Mouse (Mus musculus) Patski (cell line): ENCODE results near the gene Myo5a. TPM values are rescaled to one million over a fixed set of nuclear protein-coding genes. Genes with fewer than 3 reads are reported as not detected.

Source experiments
- ATAC-seq: fragments of 100-300 bp; one replicate; pipeline ENCODE4 v1.8.0; 2021
- CTCF ChIA-PET: fragments of 350-600 bp; sonication (Branson Sonifier 250); formaldehyde crosslinking; loops from one replicate; lab custom pipeline; 2022; ENCODE audit warnings: inconsistent platforms; lab: Charles Lee
- POLR2A ChIA-PET: fragments of 350-600 bp; sonication (Branson Sonifier 250); formaldehyde crosslinking; loops from one replicate; lab custom pipeline; 2022; ENCODE audit warnings: antibody characterized with exemption, inconsistent platforms; lab: Charles Lee
- DNase-seq: peaks from one replicate; pipeline ENCODE4 v3.0.0-alpha.2; 2011; ENCODE audit warnings: low read depth, low spot score
- H3K27me3 ChIP-seq: fragments of 371-371 bp; one replicate; pipeline ENCODE4 v1.5.1; 2021
- CTCF ChIP-seq: fragments of 100-300 bp; IDR thresholded peaks from one replicate; pipeline ENCODE4 v1.5.1; 2021
- in situ Hi-C: fragments of 300-500 bp; cut with MboI; formaldehyde crosslinking; loops from 3 replicates; pipeline ENCODE4 v1.11.1; 2018; ENCODE audit warnings: low pct_unique_long_range_greater_than_20kb, mixed read lengths
- polyA plus RNA-seq: library from polyadenylated mRNA; unstranded; gene quantifications from one replicate; pipeline ENCODE4 v1.2.3, GENCODE M21; 2021

The Myo5a gene
- polyA plus RNA-seq, 1 experiment from 2014 or later, result 48.3 TPM

DNA sequence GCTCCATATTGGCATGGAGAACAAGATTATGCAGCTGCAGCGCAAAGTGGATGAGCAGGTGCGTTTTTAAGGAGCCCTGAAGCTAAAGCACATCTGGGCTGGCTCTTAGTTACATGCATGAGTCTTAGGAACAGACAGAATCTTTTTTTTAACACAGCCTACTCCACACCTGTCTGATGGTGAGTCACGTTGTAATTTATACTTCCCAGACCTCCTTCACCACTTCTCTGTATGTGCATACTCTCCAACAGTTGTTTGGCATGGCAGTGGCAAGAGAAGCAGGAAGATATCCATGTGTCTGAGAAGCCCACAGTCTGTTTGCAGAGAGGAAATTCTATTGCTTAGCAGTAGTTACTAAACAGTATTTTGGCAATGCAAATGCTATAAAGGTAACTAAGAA, 100.9 kb downstream of the Myo5a start:
- ChIA-PET CTCF (no interaction called here), POLR2A (no interaction called here)
- DNase-seq, result no peak
- in situ Hi-C loops, result no loop called here
- H3K27me3 ChIP-seq, result no peaks in the 10 kb centered on the region
- ATAC-seq, result no peak
- TF ChIP-seq CTCF, result no peak

- ChIA-PET POLR2A (no interaction called here), CTCF (no interaction called here)
- in situ Hi-C loops, result no loop called here
- no peak for TF ChIP-seq CTCF
- no peaks in the 10 kb centered on the region for H3K27me3 ChIP-seq
- ATAC-seq (no peak), DNase-seq (no peak)
These were observed 116.9 kb downstream of the Myo5a start for GRCm38 (mm10) chr9:75187646-75188260.

GRCm38 (mm10) chr9:75193858-75194257, 123.0 kb downstream of the Myo5a start:
- DNase-seq (no peak), ATAC-seq (no peak)
- TF ChIP-seq CTCF, result no peak
- POLR2A ChIA-PET, result no interaction called here
- in situ Hi-C loops, result no loop called here
- CTCF ChIA-PET, result interaction anchor here (1.0 kb wide), 1 partner anchor 168 kb away, joined by 3 read pairs; no protein-coding TSS in a partner anchor
- no peaks in the 10 kb centered on the region for H3K27me3 ChIP-seq

DNA sequence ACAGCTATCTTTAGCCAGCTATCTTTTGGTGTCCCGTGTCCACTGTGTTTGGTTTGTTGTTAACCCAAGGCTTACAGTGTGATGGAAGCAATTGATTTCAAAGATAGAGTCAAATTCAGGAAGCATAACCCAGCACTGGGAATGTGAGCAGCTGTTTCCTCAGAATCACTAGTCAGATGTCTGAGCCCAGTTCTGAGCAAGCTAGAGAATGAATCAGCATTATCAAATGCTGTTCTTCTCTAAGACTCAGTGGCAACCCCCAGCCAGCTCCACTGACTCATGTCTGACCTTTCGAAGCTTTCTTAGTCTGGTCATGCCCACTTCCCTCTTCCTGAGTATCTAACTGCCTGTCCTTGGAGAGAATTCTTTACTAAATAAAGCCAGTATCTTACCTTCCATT, 125.5 kb downstream of the Myo5a start:
- no peak for TF ChIP-seq CTCF
- ChIA-PET POLR2A (interaction anchor here (0.6 kb wide), 1 partner anchor 1650 kb away, joined by 3 read pairs; no protein-coding TSS in a partner anchor), CTCF (interaction anchor here (1.0 to 1.4 kb wide), 5 partner anchors 10 to 158 kb away, joined by 3 to 4 read pairs (median 3); no protein-coding TSS in a partner anchor)
- DNase-seq (peak; percentile 67), ATAC-seq (peak; percentile 93)
- in situ Hi-C loops, result no loop called here
- H3K27me3 ChIP-seq, result no peaks in the 10 kb centered on the region

DNA sequence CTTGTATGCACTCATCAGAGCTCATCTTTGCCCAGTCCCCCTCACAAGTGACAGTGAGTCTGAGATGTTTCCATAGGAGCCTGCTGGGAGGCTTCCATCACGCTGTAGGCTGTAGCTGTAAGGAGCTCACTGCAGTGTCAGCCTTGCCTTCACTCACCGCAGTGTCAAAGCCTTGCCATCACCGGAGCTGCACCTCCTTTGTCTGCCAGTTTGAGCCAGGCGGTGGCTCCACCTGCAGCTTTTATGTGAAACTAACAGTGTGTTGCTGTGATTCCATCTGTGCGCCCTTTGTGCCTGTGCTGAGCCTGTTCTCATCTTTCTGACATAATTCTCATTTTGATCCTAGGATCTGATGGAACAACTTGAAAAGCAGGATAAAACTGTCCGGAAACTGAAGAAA, 126.5 kb downstream of the Myo5a start:
- ChIA-PET POLR2A (no interaction called here), CTCF (interaction anchor here (1.0 to 1.4 kb wide), 6 partner anchors 10 to 159 kb away, joined by 3 to 4 read pairs (median 3); no protein-coding TSS in a partner anchor)
- DNase-seq (no peak), ATAC-seq (no peak)
- in situ Hi-C loops, result no loop called here
- no peaks in the 10 kb centered on the region for H3K27me3 ChIP-seq
- TF ChIP-seq CTCF, result peak; percentile 34

- DNase-seq (no peak), ATAC-seq (no peak)
- in situ Hi-C loops, result loop anchor here (10.0 kb wide), 1 partner anchor 157 kb away; no protein-coding TSS in a partner anchor
- ChIA-PET CTCF (interaction anchor here (0.9 to 1.3 kb wide), 2 partner anchors 10 to 23 kb away, joined by 3 to 4 read pairs; no protein-coding TSS in a partner anchor), POLR2A (no interaction called here)
- H3K27me3 ChIP-seq, result no peaks in the 10 kb centered on the region
- no peak for TF ChIP-seq CTCF
These were observed 130.7 kb downstream of the Myo5a start for GRCm38 (mm10) chr9:75201506-75201905.

- POLR2A ChIA-PET, result no interaction called here
- no peak for ATAC-seq
- CTCF ChIA-PET, result interaction anchor here (0.6 to 1.3 kb wide), 3 partner anchors 11 to 54 kb away, joined by 3 to 4 read pairs (median 3); no protein-coding TSS in a partner anchor
These were observed 131.2 kb downstream of the Myo5a start for GRCm38 (mm10) chr9:75202036-75202435.

GRCm38 (mm10) chr9:75209246-75209645, 138.4 kb downstream of the Myo5a start:
- in situ Hi-C loops, result loop anchor here (10.0 kb wide), 1 partner anchor 164 kb away; no protein-coding TSS in a partner anchor
- CTCF ChIA-PET, result interaction anchor here (1.9 kb wide), 1 partner anchor 11 kb away, joined by 4 read pairs; no protein-coding TSS in a partner anchor
- DNase-seq (no peak), ATAC-seq (no peak)
- no peak for TF ChIP-seq CTCF
- no peaks in the 10 kb centered on the region for H3K27me3 ChIP-seq
- POLR2A ChIA-PET, result no interaction called here

More at GRCm38 (mm10) chr9:75202036-75202435, 131.2 kb downstream of the Myo5a start:
- no peaks in the 10 kb centered on the region for H3K27me3 ChIP-seq
- no peak for TF ChIP-seq CTCF
- in situ Hi-C loops, result loop anchor here (10.0 kb wide), 1 partner anchor 157 kb away; no protein-coding TSS in a partner anchor
- DNase-seq, result no peak

DNA sequence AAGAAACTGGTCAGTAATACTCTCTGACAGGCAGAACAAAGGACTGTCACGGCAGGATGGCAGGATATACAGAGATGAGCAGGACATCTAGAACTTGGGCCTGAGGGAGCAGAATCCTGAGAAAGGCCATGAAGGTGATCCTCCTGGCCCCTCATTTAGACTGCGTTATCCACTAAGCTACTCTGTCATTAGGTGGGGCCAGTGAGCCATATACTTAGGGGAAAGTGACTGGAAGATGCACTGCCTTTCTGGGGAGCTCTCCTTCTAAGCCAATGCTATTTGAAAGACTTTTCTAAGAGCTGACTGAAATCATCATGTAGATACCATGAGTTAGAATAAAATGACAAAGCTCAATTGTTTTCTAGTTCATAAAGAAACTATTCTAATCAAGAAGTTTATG, 139.5 kb downstream of the Myo5a start:
- CTCF ChIA-PET, result interaction anchor here (0.9 to 1.9 kb wide), 4 partner anchors 12 to 146 kb away, joined by 3 to 4 read pairs (median 4); no protein-coding TSS in a partner anchor
- in situ Hi-C loops, result no loop called here
- POLR2A ChIA-PET, result no interaction called here
- DNase-seq (no peak), ATAC-seq (no peak)
- peak; percentile 40 for TF ChIP-seq CTCF
- no peaks in the 10 kb centered on the region for H3K27me3 ChIP-seq

- no peak for TF ChIP-seq CTCF
- in situ Hi-C loops, result no loop called here
- POLR2A ChIA-PET, result interaction anchor here (0.6 kb wide), 1 partner anchor 1657 kb away, joined by 3 read pairs; no protein-coding TSS in a partner anchor
- DNase-seq (no peak), ATAC-seq (no peak)
- no peaks in the 10 kb centered on the region for H3K27me3 ChIP-seq
- CTCF ChIA-PET, result interaction anchor here (0.9 to 1.2 kb wide), 2 partner anchors 8 to 9 kb away, joined by 3 read pairs; no protein-coding TSS in a partner anchor
These were observed 144.1 kb downstream of the Myo5a start for GRCm38 (mm10) chr9:75214743-75215413.
